Mouse (Mus musculus) megakaryocyte, embryonic 14.5 days (primary cell): ENCODE results near the gene Map2k3.

Experiments
- FLI1 ChIP-seq: IDR thresholded peaks from 2 replicates; pipeline ENCODE4 v1.6.1; 2012; ENCODE audit warnings: low read length, inconsistent platforms, mixed read lengths
- GATA1 ChIP-seq: IDR thresholded peaks from 3 replicates; pipeline ENCODE4 v1.6.1; 2012; ENCODE audit warnings: mixed read lengths, low read length, inconsistent platforms, borderline replicate concordance

DNA sequence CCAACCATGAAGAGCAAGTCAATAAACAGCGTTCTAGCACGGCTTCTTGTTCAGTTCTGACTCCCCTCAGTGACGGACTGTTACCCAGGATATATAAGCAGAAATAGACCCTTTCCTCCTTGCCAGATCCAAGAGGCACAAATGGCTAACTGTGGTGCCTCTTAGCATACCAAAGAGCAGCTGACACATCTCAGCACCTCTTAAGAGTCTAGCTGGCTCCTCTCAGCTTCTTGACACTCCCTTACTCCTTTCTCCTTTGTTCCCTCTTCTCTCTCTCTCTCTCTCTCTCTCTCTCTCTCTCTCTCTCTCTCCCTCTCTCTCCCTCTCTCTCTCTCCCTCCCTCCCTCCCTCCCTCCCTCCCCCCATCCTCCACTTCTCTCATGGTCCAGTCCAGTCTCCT lies 41.1 kb upstream of the Map2k3 start:
- no peak for TF ChIP-seq GATA1
- TF ChIP-seq FLI1 = no peak
